Mouse (Mus musculus) adrenal gland (tissue): ENCODE data around the gene Slc16a12.
"Not testable (repeated sequence)": the region's sequence is repeated elsewhere in the genome, so short reads cannot be mapped to it uniquely, and the experiment has no call there.

Source experiments
- intact Hi-C: fragments of 180-260 bp; cut with DNase I; formaldehyde crosslinking; loops from one replicate; pipeline ENCODE4 v1.15.1; 2025

Gene Slc16a12

DNA sequence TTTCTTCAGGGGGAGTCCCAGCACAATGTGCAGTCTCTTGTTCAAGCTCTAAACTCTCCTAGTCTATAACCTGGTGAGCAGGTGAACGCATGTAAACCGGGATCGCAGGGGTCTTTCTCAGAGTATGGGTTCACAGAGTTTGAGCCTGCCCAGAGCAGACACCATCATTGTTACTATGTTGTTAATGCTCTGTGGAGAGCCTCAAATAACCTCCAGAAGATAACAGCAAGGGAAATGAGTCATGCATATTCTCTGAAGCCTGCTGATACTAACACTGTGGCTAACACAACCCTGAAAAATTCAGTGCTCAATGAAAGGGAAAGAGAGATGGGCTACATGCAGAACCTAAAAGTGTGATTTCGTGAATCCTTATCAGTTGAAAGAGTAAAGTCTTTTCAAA is 68.7 kb downstream of the Slc16a12 start:
- intact Hi-C loops = no loop called here

DNA sequence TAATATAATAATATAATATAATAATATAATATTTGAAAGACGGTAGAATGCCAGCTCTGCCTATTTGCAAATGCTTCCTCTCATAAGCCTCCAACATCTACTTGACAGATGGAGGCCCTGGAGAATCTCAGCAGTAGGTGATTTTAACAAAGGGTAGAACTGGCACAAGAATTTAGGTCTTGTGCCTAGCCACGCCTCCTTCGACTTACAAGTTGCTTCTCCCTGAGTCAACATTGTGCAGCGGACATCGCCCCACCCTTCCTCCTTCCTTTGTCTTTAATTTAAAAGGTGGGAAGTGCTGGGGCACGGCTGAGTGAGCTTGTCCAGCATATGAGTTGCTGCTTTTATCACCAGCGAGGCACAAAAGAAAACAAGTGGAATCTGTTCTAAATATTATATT is 73.6 kb downstream of the Slc16a12 start:
- intact Hi-C loops = no loop called here

DNA sequence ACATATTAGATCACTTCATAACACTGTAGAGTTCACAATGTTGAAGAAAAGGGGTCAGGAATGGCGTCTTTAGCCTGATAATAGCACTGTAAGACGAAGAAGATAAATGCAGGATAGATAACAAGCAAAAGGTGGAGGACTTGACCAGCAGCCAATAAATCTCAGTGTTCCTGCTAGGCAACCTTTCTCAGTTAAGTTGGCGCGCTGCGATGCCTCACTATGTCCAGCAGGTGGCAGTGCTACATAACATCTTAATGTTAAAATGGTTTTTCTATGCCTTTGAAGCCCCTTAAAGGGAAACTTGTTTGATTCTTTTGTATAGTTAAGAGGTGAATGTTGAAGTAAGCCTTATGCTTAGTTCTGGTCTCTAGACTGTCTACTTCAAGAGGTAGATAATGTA is 81.0 kb downstream of the Slc16a12 start:
- intact Hi-C loops = loop anchor here (1.0 kb wide), 1 partner anchor 106 kb away; no protein-coding TSS in a partner anchor

DNA sequence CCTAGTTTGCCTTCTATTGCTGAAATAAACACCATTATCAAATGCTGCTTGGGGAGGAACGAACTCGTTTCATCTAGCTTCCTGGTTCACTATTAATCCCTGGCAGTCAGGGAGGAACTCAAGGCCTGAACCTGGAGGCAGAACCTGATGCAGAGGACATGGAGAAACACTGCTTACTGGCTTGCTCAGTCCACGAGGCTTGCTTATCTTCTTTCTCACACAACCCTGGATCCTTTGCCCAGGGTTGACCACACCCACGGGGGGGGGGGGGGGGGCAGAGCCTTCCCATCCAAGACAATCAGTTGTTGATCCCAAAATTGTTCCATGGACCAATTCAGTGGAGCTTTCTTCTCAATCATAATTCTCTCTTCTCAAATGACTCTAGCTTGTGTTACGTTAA is 84.3 kb downstream of the Slc16a12 start:
- intact Hi-C loops = no loop called here

DNA sequence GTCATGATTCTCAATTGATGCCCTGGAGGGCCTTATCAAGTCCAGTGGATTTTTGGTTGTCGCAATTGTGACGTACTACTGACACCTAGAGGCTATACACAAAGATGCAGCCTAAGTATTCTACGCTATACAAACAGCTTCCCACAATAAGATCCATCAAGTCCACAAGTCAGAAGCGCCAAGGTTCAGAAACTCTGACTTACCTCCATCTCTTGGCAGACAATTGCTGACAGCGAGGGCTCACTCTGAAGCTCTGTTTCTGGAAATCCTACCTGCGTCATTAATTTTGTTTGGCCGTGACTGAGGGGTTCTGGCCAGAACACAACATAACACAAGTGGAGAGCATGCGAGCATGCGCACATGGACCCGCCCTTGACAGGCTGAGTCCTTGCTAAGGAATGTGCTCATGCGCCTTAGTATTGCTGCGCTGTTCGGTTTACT is 85.0 kb downstream of the Slc16a12 start:
- intact Hi-C loops = no loop called here

DNA sequence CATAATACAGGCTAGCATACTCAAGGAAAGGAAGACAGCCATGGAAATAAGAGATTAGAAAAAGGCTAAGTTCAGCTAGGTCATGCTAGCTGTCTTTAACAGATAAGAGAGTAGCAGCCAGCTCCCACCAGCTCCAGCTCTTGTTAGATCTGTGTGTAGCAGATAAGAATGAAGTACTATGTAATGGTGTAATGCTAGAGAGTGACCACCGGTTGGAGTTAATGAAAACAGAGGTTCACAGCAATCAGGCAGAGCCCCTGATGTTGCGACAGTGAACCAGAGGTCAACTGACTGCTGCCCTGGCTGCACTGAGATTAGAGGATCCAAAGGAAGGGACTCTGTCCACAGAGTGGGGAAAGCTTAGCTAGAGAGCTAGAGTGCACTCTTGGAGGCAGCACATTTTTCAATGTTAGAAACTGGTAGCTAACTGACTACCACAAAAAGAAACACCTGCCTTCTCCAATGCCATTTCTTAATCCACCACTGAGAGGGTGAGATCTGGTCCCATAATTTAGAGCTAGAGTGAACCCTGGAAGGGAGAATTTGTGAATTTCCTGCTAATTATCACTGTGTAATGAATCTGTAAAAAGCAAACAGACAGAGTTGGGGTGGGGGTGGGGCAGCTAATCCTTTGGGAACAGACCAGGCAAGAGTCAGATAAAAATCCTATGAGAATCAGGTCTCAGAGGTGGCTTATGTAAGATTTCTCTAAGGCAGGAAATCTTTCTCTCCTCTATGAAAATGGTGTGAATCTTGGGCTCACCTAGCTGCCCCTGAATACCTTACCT is 90.4 kb downstream of the Slc16a12 start:
- intact Hi-C loops = no loop called here

DNA sequence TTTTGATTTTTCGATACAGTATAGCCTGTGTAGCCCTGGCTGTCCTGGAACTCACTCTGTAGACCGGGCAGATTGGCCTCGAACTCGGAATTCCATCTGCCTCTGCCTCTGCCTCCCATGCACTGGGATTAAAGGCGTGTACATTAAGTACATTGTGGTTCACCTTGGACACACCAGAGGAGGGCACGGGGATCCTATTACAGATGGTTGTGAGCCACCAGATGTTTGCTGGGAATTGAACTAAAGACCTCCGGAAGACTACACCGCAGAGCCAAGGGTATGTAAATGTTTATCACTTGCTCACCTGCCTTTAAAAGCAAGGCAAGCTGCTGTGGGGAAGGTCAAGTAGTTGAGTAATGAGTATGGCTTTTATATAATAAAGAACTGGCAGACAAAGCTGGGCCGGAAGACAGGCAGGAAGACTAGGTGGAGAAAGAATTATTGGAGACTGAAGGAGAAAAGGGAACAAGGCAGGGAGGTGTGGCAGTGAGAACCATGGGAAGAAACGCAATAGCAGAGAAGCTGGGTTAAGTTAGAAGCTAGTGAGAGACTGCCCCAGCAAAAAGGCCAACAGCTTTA is 91.8 kb downstream of the Slc16a12 start:
- intact Hi-C loops = no loop called here

DNA sequence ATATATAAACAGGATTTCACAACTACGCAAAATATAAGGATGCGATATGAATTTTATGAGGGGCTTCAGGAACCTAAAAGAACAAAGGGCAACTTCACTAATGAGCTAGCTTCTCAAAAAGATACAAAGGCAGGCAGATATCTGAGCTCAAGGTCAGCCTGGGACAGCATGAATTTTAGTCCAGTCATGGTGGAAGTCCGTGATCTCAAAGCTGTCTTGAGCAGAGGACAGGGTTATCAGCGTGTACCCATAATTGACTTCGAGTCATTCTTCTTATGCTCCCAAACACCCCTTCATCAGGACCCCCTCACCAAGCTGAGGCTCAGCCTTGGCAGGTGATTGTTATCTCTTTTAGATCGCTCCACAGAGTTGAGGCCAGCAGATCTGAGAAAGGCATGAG is 96.1 kb downstream of the Slc16a12 start:
- intact Hi-C loops = no loop called here

DNA sequence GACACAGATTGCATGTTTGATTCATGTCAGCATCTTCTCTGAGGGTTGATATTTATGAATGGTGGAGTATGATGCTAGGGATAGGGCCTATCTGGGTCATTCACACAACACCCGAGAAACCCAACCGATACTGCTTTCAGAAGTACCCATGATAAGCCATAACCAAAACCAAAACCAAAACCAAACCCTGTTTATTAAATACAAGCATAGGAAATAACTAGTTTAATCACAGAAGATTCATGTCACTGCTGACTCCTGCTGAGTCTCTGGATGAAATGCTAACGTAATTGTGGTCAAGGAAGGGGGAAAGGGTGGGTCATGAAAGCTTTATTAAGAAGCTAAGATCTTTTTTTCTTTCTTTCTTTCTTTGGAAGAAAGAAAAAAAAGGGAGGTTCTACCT is 96.8 kb downstream of the Slc16a12 start:
- intact Hi-C loops = no loop called here

DNA sequence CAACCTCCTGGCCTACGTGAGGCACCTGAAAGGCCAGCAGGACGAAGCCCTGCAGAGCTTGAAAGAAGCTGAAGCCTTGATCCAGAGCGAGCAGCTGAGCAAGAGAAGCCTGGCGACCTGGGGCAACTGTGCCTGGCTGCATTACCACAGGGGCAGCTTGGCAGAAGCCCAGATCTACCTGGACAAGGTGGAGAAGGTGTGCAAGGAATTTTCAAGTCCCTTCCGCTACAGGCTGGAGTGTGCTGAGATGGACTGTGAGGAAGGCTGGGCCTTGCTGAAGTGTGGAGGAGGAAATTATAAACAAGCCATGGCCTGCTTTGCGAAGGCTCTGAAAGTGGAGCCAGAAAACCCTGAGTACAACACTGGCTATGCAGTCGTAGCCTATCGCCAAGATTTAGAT is 99.5 kb downstream of the Slc16a12 start:
- intact Hi-C loops = not testable (repeated sequence)

DNA sequence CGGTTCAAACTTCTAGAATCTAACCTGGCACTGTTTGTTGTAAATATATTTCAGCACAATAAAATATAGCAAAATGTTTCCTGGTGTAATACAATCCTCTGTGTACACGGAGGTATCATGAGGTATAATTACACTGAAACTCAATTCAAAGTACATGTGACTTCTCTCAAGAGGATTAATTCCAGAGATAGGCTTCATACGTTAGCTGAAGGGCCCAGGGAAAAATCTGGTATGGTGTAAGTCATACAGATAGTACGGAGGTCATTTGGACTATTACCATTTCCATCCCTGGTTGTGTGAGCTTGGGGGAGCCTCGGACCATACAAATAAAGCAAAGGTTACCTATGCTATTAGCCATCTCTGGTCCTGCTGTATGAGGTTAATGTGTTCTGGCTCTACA is 104.5 kb downstream of the Slc16a12 start:
- intact Hi-C loops = no loop called here

DNA sequence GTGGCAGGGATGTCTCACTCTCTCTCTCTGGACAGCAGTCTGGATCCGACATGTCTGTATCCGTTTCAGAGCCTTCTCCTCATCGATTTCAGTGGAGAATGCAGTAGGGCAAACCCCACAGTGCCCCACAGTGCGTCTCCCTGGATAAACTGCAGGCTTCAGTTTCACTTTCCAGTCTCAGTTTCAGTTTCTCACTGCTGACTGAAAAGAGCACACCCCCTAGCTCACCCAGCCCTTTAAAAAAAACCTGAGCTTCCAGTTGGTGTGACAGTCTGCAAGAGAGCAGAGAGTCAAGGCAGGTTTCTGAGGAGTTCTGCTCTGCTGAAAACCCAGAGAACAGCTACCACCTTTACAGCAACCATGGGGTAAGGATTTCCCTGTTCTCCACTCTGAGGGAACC is 106.5 kb downstream of the Slc16a12 start, which contains the start of the genes Ifit1bl2 and Ifit1:
Ifit1bl2 (minus strand) TSS at position 121 of the 400 bp plus-strand sequence.
Ifit1 (plus strand) TSS at position 249 of the 400 bp plus-strand sequence.
- intact Hi-C loops = no loop called here

DNA sequence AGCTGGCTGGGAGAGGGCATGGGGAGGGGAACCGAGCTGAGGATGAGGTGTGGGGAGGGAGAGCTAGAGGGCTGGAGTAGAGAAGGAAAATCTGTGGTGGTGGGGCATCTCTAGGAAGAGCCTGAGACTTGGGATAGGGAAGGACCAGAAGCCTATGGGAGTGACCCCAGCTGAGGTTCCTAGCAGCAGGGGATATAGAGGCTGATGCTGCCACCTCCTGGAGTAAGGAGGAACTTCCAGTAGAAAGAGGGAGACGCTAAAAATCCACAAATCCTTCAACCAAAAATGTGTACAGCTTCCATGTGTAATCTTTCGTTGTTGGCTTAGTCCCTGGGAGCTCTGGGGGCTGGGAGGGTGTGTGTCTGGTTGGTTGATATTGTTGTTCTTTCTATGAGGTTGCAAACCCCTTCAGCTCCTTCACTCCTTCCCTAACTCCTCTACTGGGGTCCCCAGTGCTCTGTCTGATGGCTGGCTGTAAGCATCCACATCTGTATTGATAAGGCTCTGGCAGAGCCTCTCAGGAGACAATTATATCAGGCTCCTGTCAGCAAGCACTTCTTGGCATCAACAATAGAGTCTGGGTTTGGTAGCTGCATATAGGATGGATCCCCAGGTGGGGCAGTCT is 110.0 kb downstream of the Slc16a12 start:
- intact Hi-C loops = loop anchor here (2.0 to 5.0 kb wide), 4 partner anchors 86 to 395 kb away; partner anchors contain the start of gene Ifit2

DNA sequence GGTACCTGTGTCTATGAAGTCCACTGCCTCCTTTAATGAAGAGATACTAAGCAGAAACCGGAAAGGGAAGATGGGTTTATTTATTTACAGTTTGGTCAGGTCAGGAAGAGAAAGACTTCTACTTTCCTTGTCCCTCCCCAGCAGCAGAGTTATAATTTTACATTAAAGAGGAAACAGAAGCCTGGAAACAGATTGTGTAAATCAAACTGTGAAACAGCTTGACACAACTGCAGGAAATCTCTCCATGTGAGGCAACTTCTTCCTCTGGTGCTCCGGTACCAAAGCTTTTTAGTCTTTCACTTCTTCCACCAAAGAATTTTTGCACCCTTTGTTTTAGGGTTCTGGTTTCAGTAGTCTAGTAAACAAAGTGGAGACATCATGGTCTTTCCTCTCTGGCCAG is 113.6 kb downstream of the Slc16a12 start:
- intact Hi-C loops = no loop called here

DNA sequence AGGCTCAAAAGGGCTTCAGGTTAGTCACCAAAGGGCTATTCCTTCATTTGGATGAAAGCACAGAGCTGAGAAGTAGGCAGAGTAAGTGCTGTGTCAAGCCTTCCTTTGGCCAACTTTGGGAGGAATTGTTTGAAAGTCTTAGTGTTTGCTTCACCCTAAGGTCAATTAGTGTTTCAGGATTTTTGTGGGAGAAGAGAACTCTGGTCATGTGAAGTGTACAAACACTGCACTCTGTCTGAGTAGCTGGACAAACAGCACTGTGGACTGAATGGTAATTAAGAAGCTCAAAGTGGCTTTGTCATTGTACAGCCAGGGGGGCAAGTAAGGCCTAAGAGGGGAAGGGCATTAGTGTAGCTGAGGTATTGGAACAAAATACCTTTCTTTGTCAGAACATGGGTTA is 115.6 kb downstream of the Slc16a12 start:
- intact Hi-C loops = no loop called here

DNA sequence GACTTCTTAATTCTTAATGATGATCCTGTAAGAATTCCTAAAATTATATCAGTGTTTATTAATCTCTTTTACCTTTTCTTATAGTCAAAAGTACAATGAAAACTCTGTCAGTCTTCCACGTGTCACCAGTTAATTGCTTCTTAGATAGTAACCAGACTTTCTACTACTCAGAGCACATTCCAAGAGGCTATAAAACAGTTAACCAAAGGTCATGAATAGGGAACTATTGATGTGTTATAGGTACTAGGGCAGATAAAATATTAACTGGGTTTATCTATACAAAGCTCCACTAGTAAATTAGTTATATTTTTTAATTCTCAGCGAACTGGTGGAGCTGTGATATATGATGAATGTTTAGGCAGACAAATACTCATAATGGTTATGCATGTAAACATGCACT is 119.6 kb downstream of the Slc16a12 start:
- intact Hi-C loops = no loop called here

DNA sequence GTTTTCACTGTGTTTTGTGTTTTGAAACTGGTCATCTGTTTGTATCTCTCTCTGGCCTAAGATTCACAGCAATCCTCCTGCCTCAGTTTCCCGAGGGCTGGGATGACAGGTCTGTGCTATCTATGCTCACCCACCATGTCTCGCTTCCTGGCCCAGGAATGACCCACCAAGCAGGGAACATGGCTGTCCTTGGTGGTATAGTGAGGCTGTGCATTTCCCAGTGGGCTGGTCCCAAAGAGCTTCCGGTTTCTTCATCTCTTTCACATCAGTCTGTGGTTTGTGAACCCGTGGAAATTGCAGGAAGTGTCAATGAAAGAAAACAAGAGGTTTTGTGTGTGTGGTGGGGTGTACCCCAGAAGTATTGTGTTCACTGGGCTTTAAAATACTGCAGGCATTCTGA is 122.4 kb downstream of the Slc16a12 start:
- intact Hi-C loops = no loop called here

DNA sequence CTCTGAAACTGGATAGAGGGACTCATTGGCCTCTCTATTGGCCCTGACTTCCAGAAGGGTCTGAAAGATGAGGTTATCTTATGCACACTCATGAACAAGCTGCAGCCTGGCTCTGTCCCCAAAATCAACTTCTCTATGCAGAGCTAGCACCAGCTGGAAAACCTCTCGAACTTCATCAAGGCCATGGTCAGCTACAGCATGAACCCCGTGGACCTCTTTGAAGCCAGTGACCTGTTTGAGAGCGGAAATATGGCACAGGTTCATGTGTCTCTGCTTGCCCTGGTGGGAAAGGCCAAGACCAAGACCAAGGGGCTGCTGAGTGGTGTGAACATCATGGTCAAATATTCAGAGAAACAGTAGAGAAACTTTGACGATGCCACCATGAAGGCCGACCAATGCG is 123.3 kb downstream of the Slc16a12 start:
- intact Hi-C loops = no loop called here

DNA sequence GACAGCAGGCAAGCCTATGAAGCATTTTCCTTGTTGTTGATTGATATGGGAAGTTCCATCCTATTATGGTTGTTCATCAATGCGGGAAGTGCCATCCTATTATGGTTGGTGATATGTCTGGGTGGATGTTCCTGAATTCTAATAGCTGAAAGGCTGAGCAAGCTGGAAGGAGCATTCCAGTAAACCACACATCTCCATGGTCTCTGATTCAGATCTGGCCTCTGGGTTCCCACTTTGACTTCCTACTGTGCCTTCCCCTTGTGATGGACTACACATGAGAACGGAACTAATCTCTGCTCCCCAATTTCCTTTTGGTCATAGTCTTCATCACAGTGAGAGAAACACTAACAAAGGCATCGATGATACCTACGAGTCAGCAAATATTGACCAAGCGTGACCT is 126.2 kb downstream of the Slc16a12 start:
- intact Hi-C loops = no loop called here
